Comparison of ENCODE assay signal across 15 mouse cellular contexts in the genomic region with DNA sequence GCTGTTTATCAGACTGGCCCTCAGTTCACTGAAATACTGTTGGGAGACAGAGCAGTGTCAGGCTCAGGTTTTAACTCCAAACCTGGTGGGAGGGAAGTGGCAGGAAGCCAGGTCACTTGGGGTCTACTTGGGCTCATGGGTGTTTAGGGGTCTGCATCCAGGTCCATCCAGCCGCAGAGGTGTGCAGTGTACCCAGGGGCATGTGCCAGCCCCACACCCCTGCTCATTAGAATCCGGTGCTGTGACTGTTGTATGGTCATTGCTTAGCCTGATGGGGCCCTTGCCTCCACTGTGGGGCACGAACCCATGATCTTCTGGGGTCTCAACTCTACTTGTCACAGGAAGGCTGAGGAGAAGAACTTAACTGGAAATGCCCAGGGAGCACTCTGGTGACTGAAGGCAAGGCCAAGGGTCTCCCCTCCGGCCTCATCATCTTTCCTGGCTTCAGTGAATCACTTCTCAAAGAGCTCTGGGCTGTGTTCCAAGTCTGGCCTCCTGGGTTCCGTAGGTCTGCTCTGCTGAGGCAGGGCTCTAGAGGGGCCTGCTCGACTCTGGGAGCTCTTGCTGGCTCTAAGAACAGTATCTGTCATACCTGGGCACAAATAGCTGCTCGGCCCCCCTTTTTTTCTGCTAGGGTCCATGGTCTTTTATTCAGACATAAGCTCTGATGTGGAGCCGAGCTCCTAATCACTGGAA. TPM values are rescaled to one million over a fixed set of nuclear protein-coding genes. Genes with fewer than 3 reads are reported as not detected.
DNase-seq lines count a peak whose midpoint lies in the region; ATAC-seq lines count a peak whose summit lies in the region.
"Had no signal": no experiment of that assay in that cellular context is flagged by ENCODE, and none has a peak within 500 bp of the region (broad histone marks: within the 10 kb centered on the region; RNA-seq: fewer than 3 reads in every experiment).

No protein-coding gene starts in this region.

- H3K4me3 ChIP-seq in kidney, embryonic 15.5 days (replicated peaks): no peak overlapping the region
- H3K4me3 ChIP-seq: limb, embryonic 15.5 days; neural tube, embryonic 13.5 days had no signal

- H3K9me3 ChIP-seq in kidney, embryonic 15.5 days (replicated peaks): no peaks in the 10 kb centered on the region
- H3K9me3 ChIP-seq: limb, embryonic 15.5 days; neural tube, embryonic 13.5 days had no signal

- peaks cover 22% of the 10 kb centered on the region for H3K4me1 ChIP-seq in kidney, embryonic 15.5 days

- H3K9ac ChIP-seq in kidney, embryonic 15.5 days: no peak overlapping the region
- H3K9ac ChIP-seq: limb, embryonic 15.5 days; neural tube, embryonic 13.5 days had no signal

- no peak overlapping the region for H3K4me2 ChIP-seq in kidney, embryonic 15.5 days
- H3K4me2 ChIP-seq: limb, embryonic 15.5 days; neural tube, embryonic 13.5 days had no signal

- no peaks in the 10 kb centered on the region for H3K36me3 ChIP-seq in kidney, embryonic 15.5 days
- H3K36me3 ChIP-seq: limb, embryonic 15.5 days had no signal

- peak; percentile 86 for DNase-seq in heart, adult 11 months
- no peak for DNase-seq in heart, adult 18-20 months
- DNase-seq in kidney, postnatal 10 days: peak; percentile 48
- peak; percentile 81 for DNase-seq in NIH3T3 (ENCODE audit: low read depth)
- DNase-seq in cerebellum, adult 9-11 months: peak; percentile 40
- DNase-seq in retina, embryonic 14.5 days (ENCODE audit: low spot score): no peak
- DNase-seq in layer of hippocampus, adult 11-12 months (ENCODE audit: low spot score): no peak
- DNase-seq: spleen, adult 18-20 months; thymus, adult 2 months had no signal

- no peak for ATAC-seq in kidney, embryonic 15.5 days (replicated peaks; ENCODE audit: low FRiP score)
- ATAC-seq: activated CD4-positive, CD25-positive, alpha-beta regulatory T cell, adult 4 months had no signal

- H3K27ac ChIP-seq in kidney, embryonic 15.5 days: no peak overlapping the region
- H3K27ac ChIP-seq: limb, embryonic 15.5 days; neural tube, embryonic 13.5 days had no signal

- 66% methylated on average over 8 of the region's 8 CpGs for WGBS in kidney, embryonic 15.5 days

- H3K27me3 ChIP-seq in kidney, embryonic 15.5 days: no peaks in the 10 kb centered on the region
- H3K27me3 ChIP-seq: limb, embryonic 15.5 days had no signal

RNA-seq across cellular contexts. Expression of a gene that starts 14.1 kb away (rescaled TPM):
- not detected for total RNA-seq in heart, adult 18-20 months (2021)
- 0.30 TPM in 1 of 2 replicates, not detected in the other for polyA plus RNA-seq in kidney, embryonic 15.5 days (2015; fragmentation: Nextera tagmentation; extraction: Ambion mirVana)
- total RNA-seq: heart, postnatal 14 days; layer of hippocampus, postnatal 14 days had no signal
- polyA plus RNA-seq: activated CD4-positive, CD25-positive, alpha-beta regulatory T cell, adult 4 months; limb, embryonic 15.5 days had no signal

RNA-seq across cellular contexts. Expression of a gene that starts 54.5 kb away (rescaled TPM):
- 100 to 1,000 TPM; 151 to 158 TPM for total RNA-seq in heart, adult 18-20 months (2021)
- 1,128 and 1,268 TPM in 2 replicates for polyA plus RNA-seq in kidney, embryonic 15.5 days (2015; fragmentation: Nextera tagmentation; extraction: Ambion mirVana)

RNA-seq across cellular contexts. Expression of a gene that starts 59.0 kb away (rescaled TPM):
- total RNA-seq in heart, adult 18-20 months (2021): not detected
- polyA plus RNA-seq in kidney, embryonic 15.5 days (2015; fragmentation: Nextera tagmentation; extraction: Ambion mirVana): not detected in 2 replicates
- total RNA-seq: heart, postnatal 14 days had no signal
- polyA plus RNA-seq: activated CD4-positive, CD25-positive, alpha-beta regulatory T cell, adult 4 months; limb, embryonic 15.5 days; neural tube, embryonic 13.5 days; thymus, adult 2 months had no signal

Comparison
In these comparisons a context has a peak if more than half of its experiments do, and no peak if none do; other contexts are left out.
1. DNase-seq: peak in heart, adult 11 months (single experiment), kidney, postnatal 10 days (single experiment), NIH3T3 (single experiment) and cerebellum, adult 9-11 months (single experiment); none in heart, adult 18-20 months (0 of 2), retina, embryonic 14.5 days (single experiment) and layer of hippocampus, adult 11-12 months (single experiment).